Mouse (Mus musculus): ENCODE measurements around the gene Hmx1. TPM values are rescaled to one million over a fixed set of nuclear protein-coding genes. Genes with fewer than 3 reads are reported as not detected.

The Hmx1 gene
- polyA plus RNA-seq, 1 experiment from 2014 or later: not detected

DNA sequence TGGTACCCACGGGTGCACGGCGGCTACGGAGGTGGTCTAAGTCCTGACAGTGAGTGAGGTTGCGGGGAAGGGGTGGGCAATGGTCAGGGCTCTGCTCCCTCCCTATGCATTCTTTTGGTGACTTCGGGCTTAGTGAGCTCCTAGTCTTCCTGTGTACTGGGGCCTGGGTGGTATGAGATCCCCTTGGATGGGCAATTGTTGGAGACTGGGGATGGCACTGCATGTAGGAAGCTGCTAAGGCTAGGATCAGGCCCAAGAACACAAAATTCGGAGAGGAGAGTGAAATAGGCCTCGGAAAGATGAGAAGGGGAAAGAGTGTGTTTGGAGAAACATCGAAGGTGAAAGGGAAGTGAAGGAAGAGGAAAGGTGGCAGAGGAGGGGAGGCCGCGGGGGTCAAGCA is 533 bp downstream of the Hmx1 start:
- Histone ChIP-seq H3K27me3 (replicated peaks) (peaks cover 100% of the 10 kb centered on the region), H3K9ac (no peak overlapping the region), H3K4me3 (peak overlapping the region; percentile 49), H3K36me3 (no peaks in the 10 kb centered on the region), H3K27ac (ENCODE audit: poor library complexity, severe bottlenecking) (no peak overlapping the region), H3K4me1 (replicated peaks) (peaks cover 28% of the 10 kb centered on the region), H3K9me3 (replicated peaks) (peaks cover 7% of the 10 kb centered on the region; the same call in 1 of the 2 replicates), H3K4me2 (peak overlapping the region; percentile 70; the same call in 1 of the 2 replicates)
- ATAC-seq (ENCODE audit: insufficient number of reproducible peaks, low FRiP score): no peak
- WGBS: 4% methylated on average over 11 of the region's 11 CpGs

DNA sequence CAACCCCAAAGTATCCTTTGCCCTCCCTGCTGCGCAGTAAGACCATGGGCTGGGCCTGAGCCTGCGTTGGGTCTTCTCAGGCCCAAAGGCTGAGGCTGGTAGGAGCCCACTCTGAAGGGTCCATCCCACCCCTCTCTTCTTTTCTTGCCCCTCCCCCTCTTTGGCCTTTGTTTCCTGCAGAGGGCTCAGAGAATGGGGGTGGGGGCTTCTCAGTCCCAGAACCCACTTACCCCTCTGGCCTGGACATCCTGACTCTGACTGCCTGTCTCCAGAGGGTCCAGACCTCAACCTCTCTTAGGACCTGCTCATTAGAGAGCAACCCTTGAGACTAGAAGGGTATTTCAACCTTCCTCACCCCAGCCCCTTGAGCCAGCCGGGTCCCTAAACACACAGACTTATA is 1.0 kb downstream of the Hmx1 start:
- Histone ChIP-seq H3K4me2 (no peak overlapping the region), H3K27me3 (replicated peaks) (peaks cover 100% of the 10 kb centered on the region), H3K36me3 (no peaks in the 10 kb centered on the region), H3K9ac (no peak overlapping the region), H3K9me3 (replicated peaks) (peaks cover 7% of the 10 kb centered on the region; the same call in 1 of the 2 replicates), H3K4me1 (replicated peaks) (peaks cover 28% of the 10 kb centered on the region), H3K4me3 (no peak overlapping the region), H3K27ac (ENCODE audit: poor library complexity, severe bottlenecking) (no peak overlapping the region)
- WGBS: 17% methylated on average over 3 of the region's 3 CpGs
- ATAC-seq (ENCODE audit: insufficient number of reproducible peaks, low FRiP score): no peak

GRCm38 (mm10) chr5:35390848-35391655 is 2.1 kb downstream of the Hmx1 start:
- whole genome bisulfite sequencing: 4% methylated on average over 22 of the region's 22 CpGs
- ATAC-seq (ENCODE audit: insufficient number of reproducible peaks, low FRiP score): no peak
- Histone ChIP-seq H3K9me3 (replicated peaks) (peaks cover 7% of the 10 kb centered on the region; the same call in 1 of the 2 replicates), H3K4me3 (peak overlapping the region; percentile 49), H3K4me1 (replicated peaks) (peaks cover 28% of the 10 kb centered on the region), H3K36me3 (no peaks in the 10 kb centered on the region), H3K27ac (ENCODE audit: poor library complexity, severe bottlenecking) (no peak overlapping the region), H3K9ac (no peak overlapping the region), H3K27me3 (replicated peaks) (peaks cover 100% of the 10 kb centered on the region), H3K4me2 (peak overlapping the region; percentile 81)

DNA sequence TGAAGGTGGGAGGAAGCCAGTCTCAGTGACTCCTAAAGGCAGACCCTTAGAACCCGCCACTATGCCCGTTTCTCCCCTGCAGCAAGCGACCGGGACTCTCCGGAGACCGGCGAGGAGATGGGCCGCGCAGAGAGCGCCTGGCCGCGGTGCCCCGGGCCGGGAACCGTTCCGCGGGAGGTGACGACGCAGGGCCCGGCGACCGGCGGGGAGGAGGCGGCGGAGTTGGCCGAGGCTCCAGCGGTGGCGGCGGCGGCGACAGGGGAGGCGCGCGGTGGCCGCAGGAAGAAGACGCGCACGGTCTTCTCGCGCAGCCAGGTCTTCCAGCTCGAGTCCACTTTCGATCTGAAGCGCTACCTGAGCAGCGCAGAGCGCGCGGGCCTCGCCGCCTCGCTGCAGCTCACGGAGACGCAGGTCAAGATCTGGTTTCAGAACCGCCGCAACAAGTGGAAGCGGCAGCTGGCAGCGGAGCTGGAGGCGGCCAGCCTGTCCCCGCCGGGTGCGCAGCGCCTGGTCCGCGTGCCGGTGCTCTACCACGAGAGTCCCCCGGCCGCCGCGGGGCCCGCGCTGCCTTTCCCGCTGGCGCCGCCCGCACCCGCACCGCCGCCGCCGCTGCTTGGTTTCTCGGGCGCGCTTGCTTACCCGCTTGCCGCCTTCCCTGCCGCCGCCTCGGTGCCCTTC is 2.9 kb downstream of the Hmx1 start:
- Histone ChIP-seq H3K4me3 (peak overlapping the region; percentile 49), H3K9me3 (replicated peaks) (peaks cover 7% of the 10 kb centered on the region; the same call in 1 of the 2 replicates), H3K4me1 (replicated peaks) (peaks cover 28% of the 10 kb centered on the region), H3K27me3 (replicated peaks) (peaks cover 97% of the 10 kb centered on the region), H3K9ac (no peak overlapping the region), H3K27ac (ENCODE audit: poor library complexity, severe bottlenecking) (no peak overlapping the region), H3K4me2 (peak overlapping the region; percentile 81), H3K36me3 (no peaks in the 10 kb centered on the region)
- no peak for ATAC-seq (ENCODE audit: insufficient number of reproducible peaks, low FRiP score)
- WGBS: under 1% methylated on average over 87 of the region's 88 CpGs

GRCm38 (mm10) chr5:35392334-35392695 is 3.4 kb downstream of the Hmx1 start:
- Histone ChIP-seq H3K27me3 (replicated peaks) (peaks cover 97% of the 10 kb centered on the region), H3K4me1 (replicated peaks) (peaks cover 33% of the 10 kb centered on the region), H3K36me3 (no peaks in the 10 kb centered on the region), H3K27ac (ENCODE audit: poor library complexity, severe bottlenecking) (no peak overlapping the region), H3K9me3 (replicated peaks) (peaks cover 7% of the 10 kb centered on the region; the same call in 1 of the 2 replicates), H3K9ac (no peak overlapping the region), H3K4me2 (peak overlapping the region; percentile 81), H3K4me3 (peak overlapping the region; percentile 49)
- WGBS: under 1% methylated on average over 37 of the region's 37 CpGs
- no peak for ATAC-seq (ENCODE audit: insufficient number of reproducible peaks, low FRiP score)

DNA sequence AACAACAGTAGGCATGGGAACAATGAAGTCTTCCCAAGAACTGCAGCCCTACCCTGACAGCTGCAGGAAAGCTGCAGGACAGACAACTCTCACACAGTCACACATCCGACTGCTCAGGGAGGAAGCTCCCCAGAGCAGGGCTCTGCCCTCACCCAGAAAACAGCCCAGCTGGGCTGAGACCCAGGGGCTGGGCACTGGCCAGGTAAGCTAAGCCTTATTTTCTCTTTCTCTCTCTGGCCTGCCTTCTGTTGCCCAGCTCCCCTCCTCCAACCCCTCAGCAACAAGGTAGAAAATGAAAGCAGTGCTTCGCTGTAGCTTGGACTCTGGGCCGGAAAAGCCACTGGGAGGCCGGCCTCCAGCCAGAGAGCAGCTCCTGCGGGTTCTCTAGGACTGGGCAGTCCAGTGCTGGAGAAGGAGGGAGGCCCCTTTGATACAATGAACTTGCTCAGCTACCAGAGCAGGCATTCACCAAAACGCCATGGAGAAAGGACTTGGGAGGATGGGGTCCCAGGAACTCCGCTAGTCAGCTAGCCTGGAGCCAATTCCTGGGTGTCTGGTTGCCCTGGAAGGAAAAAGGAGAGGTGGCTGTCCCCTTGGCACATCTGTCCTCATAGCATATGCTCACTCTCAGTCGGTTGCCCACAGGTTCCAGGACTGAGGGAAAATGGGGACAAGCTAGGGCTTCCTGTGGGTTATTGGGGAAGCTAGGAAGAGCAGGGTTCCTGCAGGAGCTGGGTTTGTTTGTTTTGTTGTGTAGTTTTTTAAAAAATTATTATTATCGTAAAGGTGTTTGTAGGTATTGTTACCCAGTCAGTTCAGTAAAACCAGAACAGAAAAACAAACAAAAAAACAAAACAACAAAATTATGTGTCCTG is 6.9 kb downstream of the Hmx1 start:
- no peak overlapping the region for H3K9ac ChIP-seq
- ATAC-seq (ENCODE audit: insufficient number of reproducible peaks, low FRiP score): no peak
- no peaks in the 10 kb centered on the region for H3K36me3 ChIP-seq
- H3K4me3 ChIP-seq: peak overlapping the region; percentile 17
- 5% methylated on average over 9 of the region's 9 CpGs for WGBS
- H3K27ac ChIP-seq (ENCODE audit: poor library complexity, severe bottlenecking): no peak overlapping the region
- H3K27me3 ChIP-seq (replicated peaks): peaks cover 97% of the 10 kb centered on the region
- no peaks in the 10 kb centered on the region for H3K9me3 ChIP-seq (replicated peaks)
- H3K4me1 ChIP-seq (replicated peaks): peaks cover 28% of the 10 kb centered on the region
- H3K4me2 ChIP-seq: peak overlapping the region; percentile 11; the same call in 1 of the 2 replicates

DNA sequence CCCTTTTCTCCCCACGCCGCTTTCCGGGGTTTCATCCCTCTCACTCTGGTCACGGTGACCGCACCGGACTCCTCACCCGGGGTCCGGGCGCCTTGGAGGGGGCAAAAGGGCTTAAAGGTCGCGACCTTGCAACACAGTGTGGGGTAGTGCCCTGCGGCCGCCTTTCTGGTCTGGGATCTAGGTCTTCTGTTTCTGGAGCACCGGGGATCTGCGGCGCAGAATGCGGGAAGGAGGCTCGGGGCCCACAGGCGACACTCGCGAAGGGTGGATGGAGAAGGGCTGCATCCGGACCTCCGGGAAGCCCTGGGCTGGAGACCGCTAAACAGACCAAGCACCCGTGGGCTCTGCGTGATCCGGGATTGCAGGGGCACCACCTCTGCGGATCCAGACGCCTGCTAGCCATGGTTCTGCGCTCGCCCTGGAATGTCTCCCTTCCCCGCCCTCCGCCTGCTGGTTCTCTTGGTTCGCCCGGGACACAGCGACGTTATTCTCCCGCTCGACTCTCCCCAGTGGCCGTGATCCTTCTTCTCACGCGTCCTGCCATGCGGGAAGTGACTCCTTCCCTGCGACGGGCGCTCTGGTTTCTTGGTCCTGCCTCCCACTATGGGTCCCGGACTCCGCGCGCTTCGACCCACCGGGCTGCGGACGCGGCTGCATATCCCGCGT is 8.2 kb downstream of the Hmx1 start:
- H3K9me3 ChIP-seq (replicated peaks): no peaks in the 10 kb centered on the region
- WGBS: under 1% methylated on average over 57 of the region's 57 CpGs
- peak overlapping the region; percentile 24 for H3K4me3 ChIP-seq
- peaks cover 97% of the 10 kb centered on the region for H3K27me3 ChIP-seq (replicated peaks)
- H3K4me2 ChIP-seq: peak overlapping the region; percentile 35
- no peaks in the 10 kb centered on the region for H3K36me3 ChIP-seq
- no peak overlapping the region for H3K9ac ChIP-seq
- H3K4me1 ChIP-seq (replicated peaks): peaks cover 20% of the 10 kb centered on the region
- H3K27ac ChIP-seq (ENCODE audit: poor library complexity, severe bottlenecking): no peak overlapping the region
- ATAC-seq (ENCODE audit: insufficient number of reproducible peaks, low FRiP score): no peak

GRCm38 (mm10) chr5:35397642-35398309 is 8.9 kb downstream of the Hmx1 start:
- Histone ChIP-seq H3K4me3 (peak overlapping the region; percentile 24), H3K36me3 (no peaks in the 10 kb centered on the region), H3K4me2 (peak overlapping the region; percentile 35), H3K4me1 (replicated peaks) (peaks cover 16% of the 10 kb centered on the region), H3K9ac (no peak overlapping the region), H3K27me3 (replicated peaks) (peaks cover 97% of the 10 kb centered on the region), H3K27ac (ENCODE audit: poor library complexity, severe bottlenecking) (no peak overlapping the region), H3K9me3 (replicated peaks) (no peaks in the 10 kb centered on the region)
- ATAC-seq (ENCODE audit: insufficient number of reproducible peaks, low FRiP score): 0 out of 2 replicates have a peak, but pooled peaks have one; percentile 22
- 2% methylated on average over 49 of the region's 52 CpGs for WGBS

- Histone ChIP-seq H3K27ac (ENCODE audit: poor library complexity, severe bottlenecking) (no peak overlapping the region), H3K9ac (no peak overlapping the region), H3K4me2 (no peak overlapping the region), H3K36me3 (no peaks in the 10 kb centered on the region), H3K27me3 (replicated peaks) (peaks cover 97% of the 10 kb centered on the region), H3K4me3 (no peak overlapping the region), H3K4me1 (replicated peaks) (peaks cover 16% of the 10 kb centered on the region), H3K9me3 (replicated peaks) (no peaks in the 10 kb centered on the region)
- WGBS: 3% methylated on average over 14 of the region's 14 CpGs
- no peak for ATAC-seq (ENCODE audit: insufficient number of reproducible peaks, low FRiP score)
These were observed 9.5 kb downstream of the Hmx1 start for GRCm38 (mm10) chr5:35398310-35398910.

DNA sequence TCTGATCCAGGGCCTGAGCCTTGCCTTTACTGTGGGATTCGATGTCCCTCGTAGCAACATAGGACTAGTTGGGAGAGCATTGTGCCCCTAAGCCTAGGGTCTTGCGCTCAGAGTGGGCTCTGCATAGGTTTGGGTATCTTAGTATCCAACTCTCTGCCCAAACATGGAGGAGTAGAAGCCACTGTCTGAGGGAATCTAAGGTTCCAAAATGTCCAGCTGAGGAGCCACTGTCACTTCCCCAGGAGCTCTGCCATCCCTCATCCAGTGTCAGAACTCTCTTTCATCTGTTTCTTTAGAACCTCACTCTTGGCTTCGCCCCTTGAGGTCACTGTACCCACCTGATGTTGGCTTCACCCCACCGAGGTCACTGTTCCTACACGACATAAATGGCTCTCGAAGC is 10.2 kb downstream of the Hmx1 start:
- H3K4me3 ChIP-seq: no peak overlapping the region
- H3K9me3 ChIP-seq (replicated peaks): no peaks in the 10 kb centered on the region
- no peak overlapping the region for H3K27ac ChIP-seq (ENCODE audit: poor library complexity, severe bottlenecking)
- no peak overlapping the region for H3K4me2 ChIP-seq
- ATAC-seq (ENCODE audit: insufficient number of reproducible peaks, low FRiP score): no peak
- H3K4me1 ChIP-seq (replicated peaks): peaks cover 16% of the 10 kb centered on the region
- 2% methylated on average over 7 of the region's 7 CpGs for WGBS
- H3K36me3 ChIP-seq: no peaks in the 10 kb centered on the region
- no peak overlapping the region for H3K9ac ChIP-seq
- H3K27me3 ChIP-seq (replicated peaks): peaks cover 97% of the 10 kb centered on the region
